Mouse (Mus musculus) gastrocnemius, postnatal 36 days (tissue): ENCODE measurements at regions not wholly inside any gene's neighbourhood (a gene's known extent, or its start where the extent isn't known, plus 50 kb on each side); places are given as distances from the start of the nearest gene placed in this dataset.

ENCODE experiments used
- DNase-seq, 2 experiments: peaks; one replicate each; pipeline ENCODE4 v3.0.0; 2022
- intact Hi-C: fragments of 180-260 bp; cut with DNase I; formaldehyde crosslinking; loops from one replicate; pipeline ENCODE4 v1.15.1; 2025

GRCm38 (mm10) chr12:48675176-48675575 lies 707.3 kb upstream of the Foxg1 start:
- DNase-seq = no peak
- intact Hi-C loops = no loop called here

- DNase-seq = no peak
- intact Hi-C loops = no loop called here
These were observed 701.5 kb upstream of the Foxg1 start for GRCm38 (mm10) chr12:48680957-48681356.

GRCm38 (mm10) chr12:48705963-48706362 lies 676.5 kb upstream of the Foxg1 start:
- no peak for DNase-seq
- intact Hi-C loops = no loop called here

- no peak for DNase-seq
- intact Hi-C loops = no loop called here
These were observed 668.8 kb upstream of the Foxg1 start for GRCm38 (mm10) chr12:48713646-48714045.

GRCm38 (mm10) chr12:48729851-48730250 lies 652.6 kb upstream of the Foxg1 start:
- intact Hi-C loops = no loop called here
- no peak for DNase-seq

- no peak for DNase-seq
- intact Hi-C loops = no loop called here
These were observed 623.6 kb upstream of the Foxg1 start for GRCm38 (mm10) chr12:48758805-48759396.
